Mouse (Mus musculus) frontal cortex, adult 2 months (tissue): ENCODE measurements at regions not wholly inside any gene's neighbourhood (a gene's known extent, or its start where the extent isn't known, plus 50 kb on each side); places are given as distances from the start of the nearest gene placed in this dataset.

Source experiments
- DNase-seq, 2 experiments: peaks; one replicate each; pipeline ENCODE4 v3.0.0; 2022; ENCODE audit warnings: low spot score in 1 of 2; ENCODE audit errors: extremely low spot score in 1 of 2

- DNase-seq = no peak
These were observed 161.8 kb upstream of the Msx2 start for GRCm38 (mm10) chr13:53634637-53635203.

- DNase-seq = no peak
These were observed 125.2 kb upstream of the Msx2 start for GRCm38 (mm10) chr13:53598050-53598449.

GRCm38 (mm10) chr13:53596871-53597800 lies 124.3 kb upstream of the Msx2 start:
- DNase-seq = no peak

GRCm38 (mm10) chr13:53592755-53593154 lies 119.9 kb upstream of the Msx2 start:
- peak in 1 of 2 experiments; percentile 31 for DNase-seq

- DNase-seq = no peak
These were observed 113.9 kb upstream of the Msx2 start for GRCm38 (mm10) chr13:53586771-53587170.

- DNase-seq = peak in 1 of 2 experiments; percentile 16
These were observed 111.7 kb upstream of the Msx2 start for GRCm38 (mm10) chr13:53584504-53585130.

- no peak for DNase-seq
These were observed 81.2 kb upstream of the Msx2 start for GRCm38 (mm10) chr13:53553876-53554577.

- no peak for DNase-seq
These were observed 80.5 kb upstream of the Msx2 start for GRCm38 (mm10) chr13:53553192-53553875.

- DNase-seq = no peak
These were observed 75.5 kb upstream of the Msx2 start for GRCm38 (mm10) chr13:53548396-53548795.

GRCm38 (mm10) chr13:53543291-53543690 lies 70.4 kb upstream of the Msx2 start:
- no peak for DNase-seq

GRCm38 (mm10) chr13:53539797-53540196 lies 66.9 kb upstream of the Msx2 start:
- no peak for DNase-seq

- DNase-seq = no peak
These were observed 65.1 kb upstream of the Msx2 start for GRCm38 (mm10) chr13:53537937-53538336.

GRCm38 (mm10) chr13:53535781-53536425 lies 63.0 kb upstream of the Msx2 start:
- DNase-seq = no peak

GRCm38 (mm10) chr13:53533738-53534137 lies 60.9 kb upstream of the Msx2 start:
- no peak for DNase-seq

GRCm38 (mm10) chr13:53526880-53527279 lies 54.0 kb upstream of the Msx2 start:
- no peak for DNase-seq

GRCm38 (mm10) chr13:53522807-53523206 lies 49.9 kb upstream of the Msx2 start:
- DNase-seq = no peak
